Mouse (Mus musculus): Measurements from ENCODE around the gene Gm4303.
"Not testable (repeated sequence)": the region's sequence is repeated elsewhere in the genome, so short reads cannot be mapped to it uniquely, and the experiment has no call there.

- TF ChIP-seq CTCF (IDR thresholded peaks at IDR 0.05; ENCODE audit: control insufficient read depth, insufficient read depth, insufficient read length); MAX (IDR thresholded peaks at IDR 0.05); USF1 (IDR thresholded peaks at IDR 0.05; ENCODE audit: low read depth); CEBPB (IDR thresholded peaks at IDR 0.05; ENCODE audit: low read depth): not testable (repeated sequence)
Observed at GRCm38 (mm10) chr10:100345672-100346071, at the start of gene Gm4303.
